ENCODE assay signal across 10 mouse cellular contexts in genomic region chr2:166001362-166001761, GRCm38 (mm10). TPM values are rescaled to one million over a fixed set of nuclear protein-coding genes. Genes with fewer than 3 reads are reported as not detected.
DNase-seq lines count a peak whose midpoint lies in the region; ATAC-seq and TF ChIP-seq lines count a peak whose summit lies in the region.
"Had no signal": no experiment of that assay in that cellular context is flagged by ENCODE, and none has a peak within 500 bp of the region (broad histone marks: within the 10 kb centered on the region; RNA-seq: fewer than 3 reads in every experiment).

No protein-coding gene starts in this region.

- H3K36me3 ChIP-seq in heart, adult 2 months (ENCODE audit: control insufficient read depth, insufficient read depth, low read length), result peaks cover 31% of the 10 kb centered on the region
- H3K36me3 ChIP-seq in liver, postnatal 0 days (replicated peaks; ENCODE audit: insufficient read depth, low read length), result no peaks in the 10 kb centered on the region
- no peaks in the 10 kb centered on the region for H3K36me3 ChIP-seq in liver, embryonic 12.5 days
- H3K36me3 ChIP-seq in embryonic facial prominence, embryonic 15.5 days, result no peaks in the 10 kb centered on the region
- no peaks in the 10 kb centered on the region for H3K36me3 ChIP-seq in neural tube, embryonic 12.5 days

- peaks cover 30% of the 10 kb centered on the region for H3K4me1 ChIP-seq in heart, adult 2 months (ENCODE audit: control insufficient read depth, insufficient read depth, low read length)
- H3K4me1 ChIP-seq in liver, postnatal 0 days (ENCODE audit: insufficient read depth), result peaks cover 19% of the 10 kb centered on the region
- peaks cover 39% of the 10 kb centered on the region for H3K4me1 ChIP-seq in liver, embryonic 12.5 days
- peaks cover 34% of the 10 kb centered on the region for H3K4me1 ChIP-seq in embryonic facial prominence, embryonic 15.5 days
- H3K4me1 ChIP-seq in neural tube, embryonic 12.5 days, result peaks cover 31% of the 10 kb centered on the region

- H3K9ac ChIP-seq in heart, adult 2 months (ENCODE audit: low read depth, low read length), result no peak overlapping the region
- no peak overlapping the region; the same call in 1 of the 2 replicates for H3K9ac ChIP-seq in liver, postnatal 0 days (replicated peaks)
- H3K9ac ChIP-seq in liver, embryonic 12.5 days, result no peak overlapping the region
- no peak overlapping the region for H3K9ac ChIP-seq in embryonic facial prominence, embryonic 15.5 days
- no peak overlapping the region for H3K9ac ChIP-seq in neural tube, embryonic 12.5 days

- TF ChIP-seq CTCF in heart, adult 2 months (IDR thresholded peaks at IDR 0.05), result no peak
- no peak for TF ChIP-seq CTCF in liver, postnatal 0 days (IDR thresholded peaks at IDR 0.05; ENCODE audit: low read depth)

- H3K79me2 ChIP-seq in heart, adult 2 months (replicated peaks; ENCODE audit: control insufficient read depth, insufficient read depth, low read length), result peaks cover 7% of the 10 kb centered on the region

- WGBS in heart, adult 2 months, result 40% methylated on average over 2 of the region's 2 CpGs
- WGBS in liver, postnatal 0 days (ENCODE audit: insufficient replicate concordance), result 31% methylated on average over 2 of the region's 2 CpGs
- 48% methylated on average over 2 of the region's 2 CpGs for WGBS in liver, embryonic 12.5 days (ENCODE audit: insufficient replicate concordance)
- WGBS in embryonic facial prominence, embryonic 15.5 days, result 73% methylated on average over 2 of the region's 2 CpGs
- 22% methylated on average over 2 of the region's 2 CpGs for WGBS in neural tube, embryonic 12.5 days

- H3K4me2 ChIP-seq in liver, postnatal 0 days (ENCODE audit: low read depth, low read length), result no peak overlapping the region
- no peak overlapping the region for H3K4me2 ChIP-seq in liver, embryonic 12.5 days
- H3K4me2 ChIP-seq in embryonic facial prominence, embryonic 15.5 days (replicated peaks), result no peak overlapping the region
- peak overlapping the region; percentile 12; the same call in 1 of the 2 replicates for H3K4me2 ChIP-seq in neural tube, embryonic 12.5 days (replicated peaks)

- ATAC-seq in liver, postnatal 0 days, result no peak
- no peak for ATAC-seq in liver, embryonic 12.5 days
- ATAC-seq in embryonic facial prominence, embryonic 15.5 days (ENCODE audit: insufficient number of reproducible peaks, low FRiP score, low TSS enrichment, low read depth), result no peak
- ATAC-seq in neural tube, embryonic 12.5 days (ENCODE audit: low FRiP score, low read depth), result no peak

- no peak for DNase-seq in heart, adult 2 months
- DNase-seq in heart, postnatal 14 days, result no peak
- no peak for DNase-seq in liver, postnatal 0 days
- no peak for DNase-seq in left cerebral cortex, adult 9 months (ENCODE audit: low spot score in 2 of 2)
- no peak for DNase-seq in urinary bladder, postnatal 25 days (ENCODE audit: low spot score)
- DNase-seq: B cell, adult 2 months had no signal

- H3K27me3 ChIP-seq in heart, adult 2 months (ENCODE audit: control insufficient read depth, insufficient read depth, low read length), result no peaks in the 10 kb centered on the region
- H3K27me3 ChIP-seq in liver, postnatal 0 days (ENCODE audit: insufficient read depth, low read length), result no peaks in the 10 kb centered on the region
- no peaks in the 10 kb centered on the region for H3K27me3 ChIP-seq in liver, embryonic 12.5 days (replicated peaks)
- no peaks in the 10 kb centered on the region for H3K27me3 ChIP-seq in embryonic facial prominence, embryonic 15.5 days
- H3K27me3 ChIP-seq in neural tube, embryonic 12.5 days (replicated peaks), result no peaks in the 10 kb centered on the region

- intact Hi-C loops in heart, adult 2 months (cut with DNase I), result loop anchor here (2.0 kb wide), 2 partner anchors 13 to 29 kb away; no protein-coding TSS in a partner anchor
- intact Hi-C loops in heart, postnatal 14 days (cut with DNase I), result no loop called here

- no peaks in the 10 kb centered on the region for H3K9me3 ChIP-seq in liver, postnatal 0 days (ENCODE audit: low read length)
- no peaks in the 10 kb centered on the region for H3K9me3 ChIP-seq in liver, embryonic 12.5 days (replicated peaks)
- H3K9me3 ChIP-seq in embryonic facial prominence, embryonic 15.5 days (replicated peaks), result no peaks in the 10 kb centered on the region
- H3K9me3 ChIP-seq in neural tube, embryonic 12.5 days, result no peaks in the 10 kb centered on the region

- TF ChIP-seq EP300 in heart, adult 2 months (IDR thresholded peaks at IDR 0.05; ENCODE audit: insufficient read depth, low read depth, low read length), result no peak
- no peak for TF ChIP-seq EP300 in liver, postnatal 0 days (IDR thresholded peaks at IDR 0.05; ENCODE audit: low read depth)

- TF ChIP-seq POLR2A in heart, adult 2 months (IDR thresholded peaks at IDR 0.05; ENCODE audit: insufficient read depth, low read depth, low read length), result no peak

- peak overlapping the region; percentile 57; the same call in 1 of the 2 replicates for H3K27ac ChIP-seq in heart, adult 2 months
- 0 out of 2 replicates have a peak overlapping the region, but pooled peaks have one; percentile 29 for H3K27ac ChIP-seq in liver, postnatal 0 days (ENCODE audit: low read depth)
- no peak overlapping the region for H3K27ac ChIP-seq in liver, embryonic 12.5 days
- H3K27ac ChIP-seq in embryonic facial prominence, embryonic 15.5 days (replicated peaks), result peak overlapping the region; percentile 29; the same call in 1 of the 2 replicates
- H3K27ac ChIP-seq in neural tube, embryonic 12.5 days, result peak overlapping the region; percentile 5; the same call in 1 of the 2 replicates

- no peak overlapping the region for H3K4me3 ChIP-seq in heart, adult 2 months
- H3K4me3 ChIP-seq in liver, postnatal 0 days (ENCODE audit: low read depth, low read length), result no peak overlapping the region
- no peak overlapping the region for H3K4me3 ChIP-seq in liver, embryonic 12.5 days
- H3K4me3 ChIP-seq in embryonic facial prominence, embryonic 15.5 days (replicated peaks), result no peak overlapping the region
- no peak overlapping the region for H3K4me3 ChIP-seq in neural tube, embryonic 12.5 days
- H3K4me3 ChIP-seq: erythroblast, embryonic 14.5 days had no signal

RNA-seq across cellular contexts. Expression of gene Ncoa3, which starts 8.9 kb away (rescaled TPM):
- total RNA-seq in heart, adult 2 months (2021), result 10 to 100 TPM; 29.1 to 32.1 TPM
- polyA plus RNA-seq in heart, adult 2 months (2012; rRNA removed), result 20.1 and 25.7 TPM in 2 replicates
- 10 to 100 TPM; 28.7 to 31.5 TPM for total RNA-seq in heart, postnatal 14 days (2021)
- polyA plus RNA-seq in liver, postnatal 0 days (2015; fragmentation: Nextera tagmentation; extraction: Ambion mirVana), result 3.3 and 3.9 TPM in 2 replicates
- polyA plus RNA-seq in liver, embryonic 12.5 days (2016; fragmentation: Nextera tagmentation; extraction: Ambion mirVana), result 8.1 and 8.3 TPM in 2 replicates
- 13.3 and 14.7 TPM in 2 replicates for polyA plus RNA-seq in embryonic facial prominence, embryonic 15.5 days (2015; fragmentation: Nextera tagmentation; extraction: Ambion mirVana)
- 14.4 and 15.4 TPM in 2 replicates for polyA plus RNA-seq in neural tube, embryonic 12.5 days (2016; fragmentation: Nextera tagmentation; extraction: Ambion mirVana)
